Mouse (Mus musculus) ES-E14 (cell line): ENCODE measurements around the gene Tpsb2. TPM values are rescaled to one million over a fixed set of nuclear protein-coding genes. Genes with fewer than 3 reads are reported as not detected.

Source experiments
- DNase-seq: peaks from one replicate; pipeline ENCODE4 v3.0.0-alpha.2; 2013; ENCODE audit warnings: low read depth, low spot score
- H3K27ac ChIP-seq: 2 replicates; pipeline ENCODE4 v1.5.1; 2012; ENCODE audit warnings: low read depth, mild to moderate bottlenecking, low read length, moderate library complexity, mixed read lengths; ENCODE audit not compliant: poor library complexity, insufficient read depth, severe bottlenecking
- H3K36me3 ChIP-seq: 2 replicates; pipeline ENCODE4 v1.6.1; 2012; ENCODE audit warnings: mild to moderate bottlenecking, low read length, moderate library complexity, mixed read lengths; ENCODE audit not compliant: control insufficient read depth, poor library complexity, insufficient read depth, severe bottlenecking
- H3K4me1 ChIP-seq, 2 experiments: fragments of 150-350 bp in 1 of 2; sonication (generic) in 1 of 2; 2 replicates each; pipeline ENCODE4 v1.6.1; 2012; ENCODE audit warnings: low read length in 2 of 2, mild to moderate bottlenecking in 1 of 2, mixed read lengths in 1 of 2; ENCODE audit not compliant: control insufficient read depth in 2 of 2, insufficient read depth in 2 of 2, poor library complexity in 1 of 2
- H3K4me3 ChIP-seq, 2 experiments: fragments of 150-350 bp in 1 of 2; sonication (generic) in 1 of 2; 2 replicates each; pipeline ENCODE4 v1.5.1; 2012; ENCODE audit warnings: low read length in 2 of 2, low read depth in 1 of 2, mild to moderate bottlenecking in 1 of 2, mixed read lengths in 1 of 2; ENCODE audit not compliant: insufficient read depth in 1 of 2, poor library complexity in 1 of 2, severe bottlenecking in 1 of 2
- H3K9ac ChIP-seq: 2 replicates; pipeline ENCODE4 v1.6.1; 2012; ENCODE audit warnings: low read depth, mild to moderate bottlenecking, low read length, mixed read lengths; ENCODE audit not compliant: poor library complexity, insufficient read depth, severe bottlenecking
- H3K9me3 ChIP-seq: fragments of 150-350 bp; sonication (generic); 2 replicates; pipeline ENCODE4 v1.6.1; 2012; ENCODE audit warnings: low read depth, mild to moderate bottlenecking, low read length; ENCODE audit not compliant: control insufficient read depth, insufficient read depth
- CHD2 ChIP-seq: IDR thresholded peaks from 2 replicates; pipeline ENCODE4 v1.6.1; 2014; ENCODE audit warnings: mild to moderate bottlenecking, low read depth, low read length, inconsistent platforms
- HCFC1 ChIP-seq: IDR thresholded peaks from 2 replicates; pipeline ENCODE4 v1.6.1; 2012; ENCODE audit warnings: low read length, inconsistent platforms, borderline replicate concordance; ENCODE audit not compliant: insufficient read depth
- MAFK ChIP-seq: IDR thresholded peaks from 2 replicates; pipeline ENCODE4 v1.6.1; 2014; ENCODE audit warnings: mild to moderate bottlenecking, low read depth, low read length, inconsistent platforms; ENCODE audit not compliant: insufficient read depth
- ZC3H11A ChIP-seq: IDR thresholded peaks from 2 replicates; pipeline ENCODE4 v1.6.1; 2012; ENCODE audit warnings: low read depth, mild to moderate bottlenecking, inconsistent platforms, low read length, borderline replicate concordance
- ZNF384 ChIP-seq: IDR thresholded peaks from 2 replicates; pipeline ENCODE4 v1.6.1; 2012; ENCODE audit warnings: low read depth, low read length, inconsistent platforms
- in situ Hi-C, 2 experiments: fragments of 600-800 bp; cut with MboI; formaldehyde crosslinking; loops; one replicate each; pipeline ENCODE4 v1.15.1; 2025; ENCODE audit warnings: low sequenced_read_pairs in 2 of 2, inconsistent platforms in 1 of 2; ENCODE audit not compliant: unreplicated experiment in 2 of 2
- total RNA-seq: library from RNA; depleted of rRNA; stranded (reverse); fragments of 300-350 nt; gene quantifications from 2 replicates; pipeline ENCODE4 v1.2.3, GENCODE M21; 2012

Gene Tpsb2
- total RNA-seq, 1 experiment, result not detected

GRCm38 (mm10) chr17:25407352-25407751 lies 41.2 kb downstream of the Tpsb2 start:
- H3K27ac ChIP-seq, result no peak overlapping the region
- DNase-seq, result no peak
- no peak overlapping the region for H3K4me3 ChIP-seq
- peaks cover 2 to 14% of the 10 kb centered on the region in 2 experiments; a peak in 1 of 4 replicates for H3K4me1 ChIP-seq
- in situ Hi-C loops, result no loop called here
- TF ChIP-seq HCFC1 (no peak), MAFK (no peak), ZC3H11A (no peak), ZNF384 (no peak), CHD2 (no peak)
- H3K9ac ChIP-seq, result no peak overlapping the region
- H3K9me3 ChIP-seq, result no peaks in the 10 kb centered on the region
- H3K36me3 ChIP-seq, result no peaks in the 10 kb centered on the region

- in situ Hi-C loops, result no loop called here
- no peak overlapping the region for H3K9ac ChIP-seq
- no peak for DNase-seq
- no peak overlapping the region for H3K4me3 ChIP-seq
- H3K36me3 ChIP-seq, result no peaks in the 10 kb centered on the region
- H3K27ac ChIP-seq, result no peak overlapping the region
- peaks cover 2 to 14% of the 10 kb centered on the region in 2 experiments; a peak in 1 of 4 replicates for H3K4me1 ChIP-seq
- no peaks in the 10 kb centered on the region for H3K9me3 ChIP-seq
- TF ChIP-seq ZC3H11A (no peak), ZNF384 (no peak), CHD2 (no peak), MAFK (no peak), HCFC1 (no peak)
Observed at GRCm38 (mm10) chr17:25408302-25408999, 42.3 kb downstream of the Tpsb2 start.

- TF ChIP-seq HCFC1 (no peak), CHD2 (no peak), MAFK (no peak), ZNF384 (no peak), ZC3H11A (no peak)
Observed at GRCm38 (mm10) chr17:25409621-25410020, 43.5 kb downstream of the Tpsb2 start.

GRCm38 (mm10) chr17:25410180-25410579 lies 44.1 kb downstream of the Tpsb2 start:
- TF ChIP-seq ZC3H11A (no peak), CHD2 (no peak), ZNF384 (no peak), HCFC1 (no peak), MAFK (no peak)
- peaks cover 2 to 17% of the 10 kb centered on the region in 2 experiments; a peak in 2 of 4 replicates for H3K4me1 ChIP-seq
- H3K27ac ChIP-seq, result no peak overlapping the region
- in situ Hi-C loops, result no loop called here
- no peaks in the 10 kb centered on the region for H3K9me3 ChIP-seq
- DNase-seq, result no peak
- no peak overlapping the region for H3K4me3 ChIP-seq
- H3K36me3 ChIP-seq, result no peaks in the 10 kb centered on the region
- H3K9ac ChIP-seq, result no peak overlapping the region

More at GRCm38 (mm10) chr17:25409621-25410020, 43.5 kb downstream of the Tpsb2 start:
- Histone ChIP-seq H3K9ac (no peak overlapping the region; the same call in 1 of the 2 replicates), H3K27ac (no peak overlapping the region), H3K4me3 (no peak overlapping the region), H3K36me3 (no peaks in the 10 kb centered on the region), H3K4me1 (peaks cover 2 to 16% of the 10 kb centered on the region in 2 experiments; a peak in 1 of 4 replicates), H3K9me3 (no peaks in the 10 kb centered on the region)
- no peak for DNase-seq
- in situ Hi-C loops, result no loop called here

GRCm38 (mm10) chr17:25410786-25411185 lies 44.7 kb downstream of the Tpsb2 start:
- peaks cover 2 to 16% of the 10 kb centered on the region in 2 experiments; a peak in 2 of 4 replicates for H3K4me1 ChIP-seq
- in situ Hi-C loops, result no loop called here
- H3K4me3 ChIP-seq, result no peak overlapping the region
- no peak overlapping the region for H3K9ac ChIP-seq
- no peaks in the 10 kb centered on the region for H3K9me3 ChIP-seq
- no peak for TF ChIP-seq MAFK
- no peak for TF ChIP-seq ZNF384
- no peak for TF ChIP-seq ZC3H11A
- TF ChIP-seq CHD2, result no peak
- TF ChIP-seq HCFC1, result no peak
- no peak for DNase-seq
- H3K27ac ChIP-seq, result no peak overlapping the region
- no peaks in the 10 kb centered on the region for H3K36me3 ChIP-seq
